Mouse (Mus musculus): Measurements from ENCODE around the gene Phf19.

- TF ChIP-seq CTCF (IDR thresholded peaks at IDR 0.05; ENCODE audit: borderline replicate concordance, insufficient read depth, low read depth, low read length) (no peak), POLR2A (IDR thresholded peaks at IDR 0.05; ENCODE audit: borderline replicate concordance, insufficient read depth, low read length) (no peak)
These were observed 6.3 kb upstream of the Phf19 start for GRCm38 (mm10) chr2:34920144-34920543.

All from cerebellum, adult 2 months (tissue).